Mouse (Mus musculus): ENCODE measurements at regions not wholly inside any gene's neighbourhood (a gene's known extent, or its start where the extent isn't known, plus 50 kb on each side); places are given as distances from the start of the nearest gene placed in this dataset.
A peak's percentile ranks its signal among the peaks of the same experiment; 100 is the strongest.

DNA sequence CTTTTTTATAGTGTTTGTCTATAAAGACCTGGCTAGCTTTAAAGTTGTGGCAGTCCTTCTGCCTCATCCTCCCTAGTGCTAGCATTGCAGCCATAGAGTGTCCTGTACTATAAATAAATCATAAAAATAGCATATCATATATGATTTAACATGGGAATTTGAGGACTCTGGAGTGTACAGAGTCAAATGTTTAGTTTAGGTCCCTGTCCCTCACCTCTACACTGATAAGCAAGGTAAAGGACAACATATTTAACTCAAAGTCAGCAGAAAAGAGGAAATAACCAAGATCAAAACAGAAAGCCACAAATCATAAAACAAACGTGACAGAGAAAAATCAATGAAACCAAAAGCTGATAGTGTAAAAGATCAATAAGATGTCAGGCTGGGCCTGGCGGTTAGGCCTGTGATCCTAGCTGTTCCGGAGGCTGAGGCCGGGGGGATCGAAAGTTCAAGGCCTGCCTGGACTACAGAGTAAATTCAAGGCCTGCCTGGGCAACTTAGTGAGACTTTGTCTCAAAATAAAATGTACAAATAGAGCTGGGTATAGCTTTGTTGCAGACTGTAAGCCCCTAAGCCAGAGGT is 68.7 kb downstream of the Dlk1 start:
- Histone ChIP-seq H3K9ac (no peak overlapping the region), H3K4me1 (peaks cover 29% of the 10 kb centered on the region), H3K36me3 (no peaks in the 10 kb centered on the region), H3K4me2 (no peak overlapping the region), H3K27me3 (no peaks in the 10 kb centered on the region), H3K9me3 (no peaks in the 10 kb centered on the region), H3K4me3 (no peak overlapping the region), H3K27ac (no peak overlapping the region)
- 75% methylated on average over 5 of the region's 5 CpGs for WGBS
- no peak for ATAC-seq (ENCODE audit: borderline replicate concordance, extremely low read depth, low FRiP score, low TSS enrichment)

DNA sequence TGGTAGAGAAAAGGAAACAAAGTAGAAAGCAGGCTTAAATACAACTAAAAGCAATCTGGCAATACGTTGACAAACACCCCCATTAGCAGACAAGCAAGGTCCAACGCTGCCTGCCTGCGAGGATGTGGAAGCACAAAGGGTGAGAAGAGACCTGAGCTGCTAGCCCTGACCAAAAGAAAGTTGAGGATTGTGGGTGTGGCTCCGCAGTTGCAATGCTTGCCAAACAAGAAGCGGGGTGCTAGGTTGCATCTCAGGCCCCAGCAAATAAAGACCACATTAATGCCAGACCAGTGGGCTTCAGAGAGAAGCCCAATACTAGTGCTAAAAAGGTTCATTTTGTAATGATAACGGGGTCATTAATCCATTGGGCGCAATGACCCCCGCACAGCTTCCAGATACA is 67.8 kb downstream of the Dlk1 start:
- no peaks in the 10 kb centered on the region for H3K36me3 ChIP-seq
- no peaks in the 10 kb centered on the region for H3K27me3 ChIP-seq
- no peak overlapping the region for H3K27ac ChIP-seq
- H3K4me3 ChIP-seq: no peak overlapping the region
- ATAC-seq (ENCODE audit: borderline replicate concordance, extremely low read depth, low FRiP score, low TSS enrichment): no peak
- H3K9ac ChIP-seq: no peak overlapping the region
- H3K4me2 ChIP-seq: no peak overlapping the region
- WGBS: 56% methylated on average over 8 of the region's 8 CpGs
- H3K9me3 ChIP-seq: no peaks in the 10 kb centered on the region
- H3K4me1 ChIP-seq: peaks cover 29% of the 10 kb centered on the region

DNA sequence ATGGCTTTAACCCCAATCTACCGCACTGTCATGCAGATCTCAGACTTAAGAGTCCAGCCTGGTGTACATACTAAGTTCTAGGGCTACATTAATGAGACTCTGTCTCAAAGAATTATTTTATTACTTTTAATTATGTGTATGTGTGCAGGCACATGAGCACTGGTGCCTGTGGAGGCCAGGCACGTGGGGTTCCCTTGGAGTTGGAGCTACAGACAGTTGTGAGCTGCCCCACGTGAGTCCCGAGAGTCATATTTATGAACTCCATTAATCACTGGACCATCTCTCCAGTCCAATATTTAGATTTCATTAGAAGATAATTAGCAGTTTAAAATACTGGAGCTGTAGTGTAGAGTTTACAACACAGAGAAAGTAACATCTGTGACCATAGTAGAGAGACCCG is 67.2 kb downstream of the Dlk1 start:
- ATAC-seq (ENCODE audit: borderline replicate concordance, extremely low read depth, low FRiP score, low TSS enrichment): no peak
- Histone ChIP-seq H3K27ac (no peak overlapping the region), H3K4me1 (peaks cover 29% of the 10 kb centered on the region), H3K9ac (no peak overlapping the region), H3K4me2 (no peak overlapping the region), H3K27me3 (no peaks in the 10 kb centered on the region), H3K9me3 (no peaks in the 10 kb centered on the region), H3K36me3 (no peaks in the 10 kb centered on the region), H3K4me3 (no peak overlapping the region)
- 61% methylated on average over 5 of the region's 5 CpGs for WGBS

DNA sequence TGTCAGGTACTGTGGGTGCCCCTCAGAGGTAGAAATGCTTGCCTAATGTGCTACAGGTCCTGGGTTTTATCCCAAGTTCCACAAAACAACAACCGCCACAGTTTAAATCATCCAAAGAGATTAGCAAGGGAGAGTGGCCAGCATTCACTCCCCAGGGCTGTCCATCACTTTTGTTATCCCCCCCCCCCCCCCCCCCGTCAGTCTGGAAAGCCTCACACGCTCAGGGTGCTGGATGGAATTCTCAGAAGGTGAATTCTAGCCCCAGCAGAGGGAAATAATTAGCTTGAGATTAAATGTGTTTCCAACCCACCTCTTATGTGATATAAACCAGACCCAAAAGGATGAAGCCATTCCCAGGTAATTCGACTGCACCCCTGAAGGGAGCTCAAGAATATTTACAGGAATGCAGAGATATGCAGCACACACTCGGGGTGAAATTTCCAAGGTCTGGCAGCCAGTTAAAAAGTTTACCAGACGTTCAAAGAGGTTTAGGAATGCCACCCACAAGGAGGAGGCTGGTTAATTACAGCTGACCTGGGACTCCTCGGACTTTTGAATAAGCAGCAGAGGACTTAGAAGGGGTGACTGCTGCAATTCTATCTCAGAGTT is 65.9 kb downstream of the Dlk1 start:
- no peaks in the 10 kb centered on the region for H3K27me3 ChIP-seq
- H3K4me2 ChIP-seq: no peak overlapping the region
- no peaks in the 10 kb centered on the region for H3K36me3 ChIP-seq
- no peak for ATAC-seq (ENCODE audit: borderline replicate concordance, extremely low read depth, low FRiP score, low TSS enrichment)
- H3K9ac ChIP-seq: no peak overlapping the region
- peaks cover 26% of the 10 kb centered on the region for H3K4me1 ChIP-seq
- H3K9me3 ChIP-seq: no peaks in the 10 kb centered on the region
- no peak overlapping the region for H3K4me3 ChIP-seq
- WGBS: 31% methylated on average over 7 of the region's 7 CpGs
- H3K27ac ChIP-seq: no peak overlapping the region

DNA sequence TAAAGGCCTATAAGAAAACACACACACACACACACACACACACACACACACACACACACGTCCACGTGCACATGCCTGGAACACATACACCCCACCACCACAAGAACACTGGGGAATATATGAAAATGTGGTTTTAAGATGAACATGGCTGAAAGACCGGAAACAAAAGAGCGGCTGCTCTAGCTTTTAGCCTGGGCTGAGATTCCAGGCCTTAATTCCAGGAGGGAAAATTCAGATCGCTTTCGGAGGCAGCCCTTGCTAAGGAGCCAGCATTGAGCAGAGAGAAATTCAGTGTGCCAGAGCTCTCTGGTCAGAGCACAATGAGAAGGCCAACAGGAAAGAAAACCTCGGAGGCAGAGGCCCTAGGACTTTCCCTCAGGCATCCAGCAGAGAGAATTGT is 65.1 kb downstream of the Dlk1 start:
- H3K36me3 ChIP-seq: no peaks in the 10 kb centered on the region
- H3K27me3 ChIP-seq: no peaks in the 10 kb centered on the region
- peaks cover 27% of the 10 kb centered on the region for H3K4me1 ChIP-seq
- no peak overlapping the region for H3K9ac ChIP-seq
- H3K4me2 ChIP-seq: no peak overlapping the region
- 69% methylated on average over 7 of the region's 7 CpGs for WGBS
- no peaks in the 10 kb centered on the region for H3K9me3 ChIP-seq
- ATAC-seq (ENCODE audit: borderline replicate concordance, extremely low read depth, low FRiP score, low TSS enrichment): no peak
- no peak overlapping the region for H3K4me3 ChIP-seq
- H3K27ac ChIP-seq: no peak overlapping the region

DNA sequence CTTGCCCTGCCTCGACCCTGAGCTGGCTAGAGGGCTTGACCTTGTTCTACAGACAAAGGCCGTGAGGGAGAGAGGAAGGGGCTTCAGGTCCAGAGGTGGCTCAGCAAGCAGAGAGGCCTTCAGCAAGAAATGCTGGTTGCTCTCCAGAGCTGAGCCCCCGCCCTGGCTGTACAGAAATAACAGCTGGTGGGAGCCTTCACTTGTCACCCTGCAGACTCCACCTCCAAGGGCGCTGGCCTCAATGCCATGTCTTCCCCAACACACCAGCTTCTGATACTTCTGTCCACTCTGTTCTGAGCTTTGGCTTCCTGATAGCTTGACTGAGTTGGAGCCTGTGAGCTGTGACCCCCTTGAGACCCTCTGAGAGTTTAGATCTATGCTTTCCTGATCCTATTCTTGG is 64.3 kb downstream of the Dlk1 start:
- no peaks in the 10 kb centered on the region for H3K27me3 ChIP-seq
- H3K9ac ChIP-seq: no peak overlapping the region
- 52% methylated on average over 4 of the region's 4 CpGs for WGBS
- peaks cover 35% of the 10 kb centered on the region for H3K4me1 ChIP-seq
- peak overlapping the region; percentile 25; the same call in 1 of the 2 replicates for H3K27ac ChIP-seq
- H3K4me2 ChIP-seq: no peak overlapping the region
- peak; percentile 41; the same call in 1 of the 2 replicates for ATAC-seq (ENCODE audit: borderline replicate concordance, extremely low read depth, low FRiP score, low TSS enrichment)
- H3K9me3 ChIP-seq: no peaks in the 10 kb centered on the region
- H3K4me3 ChIP-seq: no peak overlapping the region
- no peaks in the 10 kb centered on the region for H3K36me3 ChIP-seq

DNA sequence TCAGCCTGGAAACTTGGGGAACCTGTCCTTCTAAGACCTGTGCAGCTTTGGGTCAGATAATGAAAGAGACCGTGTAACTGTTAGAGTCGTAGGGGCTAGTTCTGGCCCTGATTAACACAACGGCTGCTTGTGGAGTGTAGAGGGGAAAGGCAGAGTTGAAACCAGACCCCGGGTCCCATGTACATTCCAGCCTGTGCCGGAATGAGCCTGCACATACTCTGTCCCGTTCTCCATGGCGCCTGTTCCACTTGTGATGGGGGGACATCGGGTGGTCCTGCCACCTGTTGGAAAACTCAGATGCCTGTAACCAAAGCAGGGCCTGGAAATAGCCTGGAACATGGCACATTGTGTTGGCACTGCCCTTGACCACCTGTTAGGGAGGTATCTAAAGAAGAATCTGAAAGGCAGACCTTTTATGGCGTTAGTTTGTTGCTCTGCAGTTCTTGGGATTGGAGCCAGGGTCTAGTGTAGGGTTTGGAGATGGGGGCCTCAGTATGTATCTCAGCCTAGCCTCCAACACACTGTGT is 61.7 kb downstream of the Dlk1 start:
- no peak overlapping the region for H3K4me2 ChIP-seq
- H3K4me3 ChIP-seq: no peak overlapping the region
- 75% methylated on average over 9 of the region's 9 CpGs for WGBS
- H3K4me1 ChIP-seq: peaks cover 61% of the 10 kb centered on the region
- no peak overlapping the region for H3K9ac ChIP-seq
- no peak overlapping the region for H3K27ac ChIP-seq
- H3K9me3 ChIP-seq: no peaks in the 10 kb centered on the region
- ATAC-seq (ENCODE audit: borderline replicate concordance, extremely low read depth, low FRiP score, low TSS enrichment): no peak
- H3K27me3 ChIP-seq: no peaks in the 10 kb centered on the region
- H3K36me3 ChIP-seq: no peaks in the 10 kb centered on the region

All from lung, embryonic 15.5 days (tissue).